Mouse (Mus musculus) kidney, postnatal 0 days (tissue): Measurements from ENCODE around the gene Cbx2. TPM values are rescaled to one million over a fixed set of nuclear protein-coding genes. Genes with fewer than 3 reads are reported as not detected.

Source experiments
- ATAC-seq: fragments of 200-750 bp; cut with Nextera tagmentation; replicated peaks from 2 replicates; pipeline ENCODE4 v1.8.0; 2017; ENCODE audit warnings: low read depth, moderate number of reproducible peaks, moderate TSS enrichment, moderate library complexity; ENCODE audit not compliant: low FRiP score
- DNase-seq: peaks from one replicate; pipeline ENCODE4 v3.0.0-alpha.2; 2016; ENCODE audit warnings: low spot score
- H3K27ac ChIP-seq: fragments of 300-500 bp; sonication (generic); 2 replicates; pipeline ENCODE4 v1.5.1; 2014; ENCODE audit warnings: mild to moderate bottlenecking
- H3K27me3 ChIP-seq: fragments of 300-500 bp; sonication (generic); 2 replicates; pipeline ENCODE4 v1.6.1; 2014; ENCODE audit warnings: low read length, mixed read lengths; ENCODE audit not compliant: insufficient read depth
- H3K36me3 ChIP-seq: fragments of 300-500 bp; sonication (generic); 2 replicates; pipeline ENCODE4 v1.6.1; 2014; ENCODE audit warnings: low read length, mixed read lengths; ENCODE audit not compliant: insufficient read depth
- H3K4me1 ChIP-seq: fragments of 300-500 bp; sonication (generic); replicated peaks from 2 replicates; pipeline ENCODE4 v1.6.1; 2014; ENCODE audit warnings: antibody characterized with exemption, low read length, mixed read lengths; ENCODE audit not compliant: insufficient read depth
- H3K4me2 ChIP-seq: fragments of 300-500 bp; sonication (generic); 2 replicates; pipeline ENCODE4 v1.6.1; 2014; ENCODE audit warnings: mild to moderate bottlenecking, low read length, moderate library complexity, mixed read lengths
- H3K4me3 ChIP-seq: fragments of 300-500 bp; sonication (generic); replicated peaks from 2 replicates; pipeline ENCODE4 v1.5.1; 2014; ENCODE audit warnings: low read depth, low read length
- H3K9ac ChIP-seq: fragments of 300-500 bp; sonication (generic); 2 replicates; pipeline ENCODE4 v1.6.1; 2014; ENCODE audit warnings: low read depth, low read length
- H3K9me3 ChIP-seq: fragments of 300-500 bp; sonication (generic); replicated peaks from 2 replicates; pipeline ENCODE4 v1.6.1; 2016; ENCODE audit warnings: low read length, inconsistent platforms, mixed read lengths
- CTCF ChIP-seq: IDR thresholded peaks from 2 replicates; pipeline ENCODE4 v1.5.1; 2016; ENCODE audit warnings: antibody characterized with exemption, low read depth, mild to moderate bottlenecking, moderate library complexity
- WGBS: fragments of 180-500 bp; shearing (Covaris S2); extraction: QIAGEN DNeasy Blood & Tissue Kit; methylation state at CpG from one replicate; pipeline ENCODE4 v1.1.7; 2014; 5-methylcytosine and 5-hydroxymethylcytosine counted together
- polyA plus RNA-seq: library from polyadenylated mRNA; unstranded; fragments of >200 nt; fragmentation: Nextera tagmentation; extraction: Ambion mirVana; gene quantifications from 2 replicates; pipeline ENCODE4 v1.2.1, GENCODE M21; 2015

The Cbx2 gene
- polyA plus RNA-seq, 1 experiment from 2014 or later: 16.7 TPM

DNA sequence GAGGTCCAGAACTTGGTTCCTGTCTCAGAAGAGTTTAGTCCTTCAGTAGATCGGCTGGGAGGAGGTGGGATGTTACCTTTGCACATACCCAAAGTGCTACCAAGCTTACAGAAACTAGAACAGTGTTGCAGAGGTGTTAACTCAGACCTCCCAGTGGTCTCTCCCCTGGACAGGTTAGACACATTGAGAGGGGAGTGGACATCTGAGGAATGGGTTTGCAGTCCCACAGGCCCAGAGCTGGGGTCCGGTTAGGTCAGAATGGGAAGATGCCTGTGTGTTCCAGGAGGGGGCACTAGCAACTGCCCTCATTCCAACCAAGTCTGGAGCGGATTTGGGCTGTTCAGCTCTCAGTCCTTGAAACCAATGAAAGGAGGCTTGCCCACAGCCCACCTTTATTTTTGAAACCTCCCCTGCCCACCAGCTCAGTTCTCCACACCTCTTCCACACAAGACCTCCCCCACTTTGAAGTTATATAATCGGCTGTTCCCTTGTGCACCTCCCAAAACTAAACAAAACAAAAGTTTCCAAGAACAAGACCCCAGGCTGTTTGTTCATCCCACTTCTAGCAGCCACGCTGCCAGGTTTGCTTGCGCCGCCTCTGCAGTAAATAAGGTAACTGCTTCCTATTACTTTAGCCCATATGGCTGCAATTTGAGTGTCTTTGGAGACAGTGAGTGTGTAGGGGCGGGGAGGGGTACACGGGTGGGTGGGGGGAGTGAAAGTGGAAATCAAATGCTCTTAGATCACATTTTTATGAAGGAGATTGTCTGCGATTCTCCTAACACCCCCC lies 21.2 kb downstream of the Cbx2 start:
- TF ChIP-seq CTCF: peak; percentile 61
- H3K4me3 ChIP-seq: no peak overlapping the region
- H3K9me3 ChIP-seq: no peaks in the 10 kb centered on the region
- WGBS: 5% methylated on average over 10 of the region's 10 CpGs
- H3K9ac ChIP-seq: no peak overlapping the region
- no peak overlapping the region for H3K27ac ChIP-seq
- no peaks in the 10 kb centered on the region for H3K36me3 ChIP-seq
- H3K27me3 ChIP-seq: peaks cover 73% of the 10 kb centered on the region
- ATAC-seq: no peak
- H3K4me2 ChIP-seq: no peak overlapping the region
- DNase-seq: no peak
- peaks cover 46% of the 10 kb centered on the region for H3K4me1 ChIP-seq

DNA sequence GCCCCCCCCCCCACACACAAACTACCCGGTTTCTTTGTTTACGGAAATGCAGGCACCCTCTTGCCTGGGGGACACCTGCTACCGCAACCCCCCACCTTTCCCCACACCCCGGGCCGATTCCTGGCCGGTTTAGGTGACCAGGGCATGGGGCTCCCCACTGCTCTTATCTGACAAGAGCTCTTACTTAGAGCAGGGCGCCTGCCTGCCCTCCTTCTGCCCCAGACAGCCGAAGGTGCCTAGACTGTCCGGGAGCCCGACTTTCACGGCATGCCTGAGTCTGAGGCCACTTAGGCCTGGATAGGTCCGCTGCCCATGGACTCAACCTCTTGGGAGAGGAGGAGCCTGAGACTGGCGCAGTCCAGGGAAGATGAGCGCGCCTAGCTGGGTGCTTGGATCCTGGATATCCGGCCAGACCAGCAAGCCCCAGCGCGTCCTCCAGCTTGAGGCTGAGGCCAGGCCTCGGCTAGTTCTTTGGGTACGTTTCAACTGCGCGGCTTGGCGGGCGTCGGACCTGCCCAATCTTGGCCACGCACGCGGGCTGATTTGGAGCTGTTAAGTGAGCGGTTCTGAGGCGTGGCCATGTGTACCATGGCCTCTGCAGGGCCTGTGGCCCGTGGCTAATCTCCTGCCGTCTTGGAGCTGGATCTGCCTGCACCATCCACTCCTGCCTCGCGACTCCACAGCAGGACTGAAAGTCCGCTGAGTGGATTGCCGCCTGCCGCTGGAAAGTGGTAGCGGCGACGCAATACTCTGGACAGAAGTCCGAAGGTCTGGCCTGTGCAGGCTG lies 22.0 kb downstream of the Cbx2 start:
- H3K9me3 ChIP-seq: no peaks in the 10 kb centered on the region
- ATAC-seq (0 out of 2 replicates have a peak, but pooled peaks have one; percentile 16), DNase-seq (no peak)
- no peak overlapping the region for H3K27ac ChIP-seq
- H3K36me3 ChIP-seq: no peaks in the 10 kb centered on the region
- TF ChIP-seq CTCF: peak; percentile 57
- H3K4me3 ChIP-seq: no peak overlapping the region
- H3K4me1 ChIP-seq: peaks cover 39% of the 10 kb centered on the region
- no peak overlapping the region for H3K9ac ChIP-seq
- peaks cover 81% of the 10 kb centered on the region for H3K27me3 ChIP-seq
- WGBS: 3% methylated on average over 41 of the region's 41 CpGs
- no peak overlapping the region for H3K4me2 ChIP-seq

DNA sequence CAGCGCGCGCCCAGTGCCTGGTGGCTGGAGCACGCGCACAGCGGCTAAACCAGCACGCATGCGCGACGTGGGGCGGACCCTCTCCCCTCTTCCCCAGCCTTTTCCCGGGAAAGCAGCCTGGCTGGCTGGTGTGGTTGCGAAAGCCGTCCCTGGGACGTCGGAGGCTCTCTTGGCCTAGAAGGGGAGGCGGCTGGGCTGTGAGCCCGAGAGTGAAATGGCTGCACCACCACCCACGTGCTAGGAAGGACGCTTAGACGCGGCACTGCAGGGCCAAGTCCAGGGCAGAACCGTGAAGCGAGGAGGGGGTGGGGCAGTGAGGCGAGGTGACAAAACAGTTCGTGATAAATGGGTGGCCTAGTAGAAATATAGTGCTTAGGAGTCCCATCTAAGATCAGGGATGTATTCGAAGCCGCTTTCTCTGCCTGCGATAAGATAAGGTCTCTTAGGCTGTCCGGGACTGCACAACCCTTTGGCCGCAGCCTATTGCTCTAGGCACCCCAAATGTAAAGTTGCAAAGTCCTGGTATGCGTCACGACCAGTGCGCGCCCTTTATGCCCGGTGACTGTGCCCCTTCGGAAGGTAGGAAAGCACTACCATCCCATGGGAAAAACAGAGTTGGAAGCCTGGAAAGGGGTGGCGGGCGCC lies 24.0 kb downstream of the Cbx2 start:
- Histone ChIP-seq H3K4me3 (peak overlapping the region; percentile 14; the same call in 1 of the 2 replicates), H3K9ac (no peak overlapping the region), H3K27me3 (peaks cover 96% of the 10 kb centered on the region), H3K36me3 (no peaks in the 10 kb centered on the region), H3K4me2 (peak overlapping the region; percentile 39), H3K27ac (no peak overlapping the region), H3K4me1 (peaks cover 27% of the 10 kb centered on the region), H3K9me3 (no peaks in the 10 kb centered on the region)
- ATAC-seq (peak; percentile 23; the same call in 1 of the 2 replicates), DNase-seq (peak; percentile 59)
- TF ChIP-seq CTCF: no peak
- 1% methylated on average over 39 of the region's 39 CpGs for WGBS

DNA sequence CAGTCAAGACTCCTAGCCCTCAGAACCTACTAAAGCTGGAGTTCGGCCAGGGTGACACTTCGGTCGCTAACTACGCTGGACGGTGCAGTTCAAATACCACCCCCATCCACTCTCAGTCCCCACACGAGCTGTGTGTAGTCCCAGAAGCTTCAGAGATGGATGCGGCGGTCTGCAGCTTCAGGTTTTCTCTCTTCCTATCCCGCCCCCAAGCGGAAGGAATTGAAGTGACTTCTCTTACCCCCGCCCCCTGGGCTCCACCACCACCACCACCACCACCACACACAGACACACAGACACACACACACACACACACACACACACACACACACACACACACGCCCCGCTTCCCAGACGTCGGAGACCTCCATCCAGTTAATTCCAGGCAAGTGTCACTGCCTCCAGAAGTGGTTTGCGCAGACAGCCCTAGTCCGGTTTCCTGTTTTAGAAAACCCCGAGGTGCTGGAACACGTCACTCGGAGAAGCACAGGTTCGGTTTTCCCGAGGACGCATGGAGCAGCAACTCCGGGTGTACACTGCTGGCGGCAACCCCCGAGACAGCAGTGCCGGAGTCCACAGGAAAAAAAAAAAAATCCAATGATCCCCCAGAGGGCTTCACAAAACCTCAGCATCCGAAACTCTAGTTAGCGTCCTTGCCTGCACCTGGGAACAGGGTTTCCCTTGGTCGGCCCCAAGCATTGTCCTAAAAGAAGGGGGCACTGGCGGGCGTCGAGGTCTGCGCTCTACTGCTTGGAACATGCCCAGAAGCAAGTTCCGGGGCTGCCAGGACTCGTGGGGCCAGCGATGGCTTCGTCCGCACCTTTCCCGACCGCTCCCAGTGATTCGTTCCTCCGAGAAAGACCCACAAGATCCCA lies 24.7 kb downstream of the Cbx2 start:
- no peaks in the 10 kb centered on the region for H3K9me3 ChIP-seq
- no peaks in the 10 kb centered on the region for H3K36me3 ChIP-seq
- peak; percentile 12; the same call in 1 of the 2 replicates for ATAC-seq
- H3K27ac ChIP-seq: no peak overlapping the region
- H3K4me3 ChIP-seq: peak overlapping the region; percentile 14; the same call in 1 of the 2 replicates
- DNase-seq: peak; percentile 74
- WGBS: 2% methylated on average over 43 of the region's 43 CpGs
- TF ChIP-seq CTCF: peak; percentile 47
- H3K27me3 ChIP-seq: peaks cover 97% of the 10 kb centered on the region
- H3K4me1 ChIP-seq: peaks cover 20% of the 10 kb centered on the region
- no peak overlapping the region for H3K9ac ChIP-seq
- peak overlapping the region; percentile 39 for H3K4me2 ChIP-seq

DNA sequence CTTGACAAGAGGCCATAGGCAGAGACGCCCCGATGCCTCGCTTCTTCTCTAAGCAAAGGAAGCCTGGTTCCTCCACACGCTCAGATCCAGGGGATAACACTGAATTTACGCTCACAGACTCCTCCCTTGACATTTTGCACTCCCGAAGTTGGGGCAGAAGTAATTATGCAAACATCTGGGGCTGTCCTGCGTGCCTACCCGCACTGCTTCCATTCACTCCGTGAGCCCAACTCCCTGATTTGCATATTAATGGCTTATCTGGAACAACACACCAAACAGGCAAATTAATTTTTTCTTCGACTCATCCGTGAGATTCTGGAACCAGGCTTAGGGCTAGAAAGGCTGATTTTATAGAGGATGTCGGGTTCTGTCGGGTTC lies 25.4 kb downstream of the Cbx2 start:
- no peaks in the 10 kb centered on the region for H3K36me3 ChIP-seq
- no peak for ATAC-seq
- peaks cover 94% of the 10 kb centered on the region for H3K27me3 ChIP-seq
- no peaks in the 10 kb centered on the region for H3K9me3 ChIP-seq
- H3K4me2 ChIP-seq: no peak overlapping the region
- H3K4me3 ChIP-seq: no peak overlapping the region
- no peak for TF ChIP-seq CTCF
- WGBS: 2% methylated on average over 13 of the region's 13 CpGs
- peaks cover 14% of the 10 kb centered on the region for H3K4me1 ChIP-seq
- H3K27ac ChIP-seq: no peak overlapping the region
- no peak overlapping the region for H3K9ac ChIP-seq
- DNase-seq: no peak
